Mouse (Mus musculus) left cerebral cortex, adult 2 months (tissue): ENCODE measurements around the gene Hdgfl2. TPM values are rescaled to one million over a fixed set of nuclear protein-coding genes. Genes with fewer than 3 reads are reported as not detected.
A peak's percentile ranks its signal among the peaks of the same experiment; 100 is the strongest.

Experiments used
- DNase-seq, 2 experiments: peaks; one replicate each; pipeline ENCODE4 v3.0.0; 2021 to 2022; ENCODE audit warnings: low spot score in 2 of 2, mixed read lengths in 1 of 2; ENCODE audit errors: extremely low spot score in 1 of 2
- H3K27ac ChIP-seq: fragments of 200-600 bp; 2 replicates; pipeline ENCODE4 v1.8.1; 2022
- H3K4me3 ChIP-seq: fragments of 200-600 bp; 2 replicates; pipeline ENCODE4 v1.8.1; 2022
- CTCF ChIP-seq: fragments of 200-600 bp; IDR thresholded peaks from 2 replicates; pipeline ENCODE4 v1.8.1; 2022; ENCODE audit warnings: antibody characterized with exemption, mild to moderate bottlenecking, moderate library complexity
- intact Hi-C: fragments of 180-260 bp; cut with DNase I; formaldehyde crosslinking; loops from one replicate; pipeline ENCODE4 v1.15.1; 2025
- long read RNA-seq, 2 experiments: library from polyadenylated mRNA; stranded (forward); transcript quantifications; one replicate each; pipeline ENCODE4 v2.0.0; 2021; ENCODE audit warnings: borderline mapping rate in 2 of 2
- total RNA-seq, 2 experiments: library from RNA; stranded (reverse); gene quantifications; 2 replicates each; pipeline ENCODE4 v1.2.3; 2021

Gene Hdgfl2
- total RNA-seq: 100 to 1,000 TPM; 102 to 109 TPM
- long read RNA-seq, experiment 1, transcript Hdgfl2-212 (16 exons, 2,270 nt): major isoform, 38 of 115 reads
- long read RNA-seq, experiment 1, transcript Hdgfl2-210 (16 exons, 2,238 nt): minor isoform, 11 of 115 reads
- long read RNA-seq, experiment 1, partial matches to known transcripts: 8 of 115 reads
- long read RNA-seq, experiment 1, other reads (novel, unspliced or antisense): 56 of 115 reads
- long read RNA-seq, experiment 2, transcript Hdgfl2-210 (16 exons, 2,238 nt): minor isoform, 8 of 112 reads
- long read RNA-seq, experiment 2, transcript Hdgfl2-212 (16 exons, 2,270 nt): major isoform, 20 of 112 reads
- long read RNA-seq, experiment 2, partial matches to known transcripts: 10 of 112 reads
- long read RNA-seq, experiment 2, other reads (novel, unspliced or antisense): 68 of 112 reads

DNA sequence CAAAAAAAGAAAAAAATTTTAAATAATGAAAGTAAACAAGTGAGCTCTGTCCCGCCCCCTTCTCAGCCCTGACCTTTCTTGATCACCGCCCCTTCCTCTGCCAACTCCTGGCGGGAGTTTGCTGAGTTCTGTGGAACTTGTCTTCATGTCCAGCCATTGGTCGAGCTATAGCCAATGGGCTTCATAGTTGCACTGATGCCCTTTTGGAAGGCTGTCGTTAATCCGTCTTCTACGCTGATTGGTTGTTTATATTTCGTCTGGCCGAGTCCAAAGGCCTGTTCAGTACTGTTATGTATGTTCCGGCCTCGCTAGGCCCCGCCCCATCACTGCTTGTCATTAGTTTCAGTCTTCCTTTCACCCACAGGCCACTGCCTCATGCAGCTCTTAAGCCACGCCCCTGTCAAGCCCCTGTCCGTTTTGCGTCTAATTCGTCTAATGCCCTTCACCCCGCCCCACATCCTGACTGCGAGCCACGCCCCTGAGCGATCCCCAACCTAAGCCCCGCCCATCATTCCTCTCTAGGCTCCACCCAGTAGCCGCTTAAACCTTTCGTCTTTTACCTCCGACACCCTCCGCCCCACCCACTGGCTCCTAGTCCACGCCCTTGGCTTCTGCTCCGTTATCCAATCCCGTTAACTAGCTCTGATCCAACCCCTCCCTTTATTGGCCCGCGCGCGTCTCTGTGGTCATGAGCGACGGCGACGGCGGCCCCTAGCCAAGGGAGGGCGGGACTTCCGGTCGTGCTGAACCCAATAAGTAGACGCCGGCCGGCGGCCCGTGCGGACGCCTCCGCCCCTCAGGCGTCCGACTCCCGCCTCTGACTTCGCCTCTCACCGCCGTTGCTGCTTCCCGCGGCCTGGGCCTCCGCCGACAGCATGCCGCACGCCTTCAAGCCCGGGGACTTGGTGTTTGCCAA lies at the start of gene Hdgfl2:
TSS of gene Hdgfl2 (plus strand) at position 755 of the 916 bp plus-strand sequence.
- no peak for TF ChIP-seq CTCF
- Histone ChIP-seq H3K27ac (peak within 1 kb of the TSS; percentile 72), H3K4me3 (peak within 1 kb of the TSS; percentile 86)
- peak; percentile 98 to 99 for DNase-seq
- intact Hi-C loops: no loop called here

DNA sequence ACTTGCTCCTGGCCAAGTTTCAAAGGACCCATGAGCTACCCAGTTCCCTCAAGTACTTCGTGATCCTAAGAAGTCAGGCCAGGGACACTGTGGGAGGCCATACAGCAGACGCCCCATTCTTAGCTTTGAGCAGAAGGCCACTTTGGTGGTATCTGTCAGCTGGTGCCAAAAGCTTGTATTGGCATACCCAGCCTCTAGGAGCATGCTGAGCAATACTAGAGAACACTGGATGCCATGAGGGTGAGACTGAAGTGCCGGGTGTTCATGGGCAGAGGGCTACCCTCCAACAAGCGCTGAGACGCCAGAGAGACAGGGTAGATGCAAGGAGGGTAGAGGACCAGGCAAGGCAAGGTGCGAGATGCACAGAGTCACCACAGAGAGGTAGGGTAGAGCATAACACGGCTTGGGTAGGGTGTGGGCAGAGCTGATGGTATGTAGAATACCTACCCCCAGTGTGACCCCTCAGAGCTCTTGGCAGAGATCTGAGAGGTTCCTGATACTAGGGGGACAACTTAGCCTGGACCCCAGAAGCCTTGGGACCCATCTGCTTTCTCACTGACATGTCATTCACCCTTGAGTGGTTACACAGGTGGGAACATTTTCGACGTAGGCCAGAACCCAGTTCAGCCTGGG lies 49.1 kb upstream of the Hdgfl2 start:
- H3K27ac ChIP-seq: peak overlapping the region; percentile 47; the same call in 1 of the 2 replicates
- intact Hi-C loops: no loop called here

DNA sequence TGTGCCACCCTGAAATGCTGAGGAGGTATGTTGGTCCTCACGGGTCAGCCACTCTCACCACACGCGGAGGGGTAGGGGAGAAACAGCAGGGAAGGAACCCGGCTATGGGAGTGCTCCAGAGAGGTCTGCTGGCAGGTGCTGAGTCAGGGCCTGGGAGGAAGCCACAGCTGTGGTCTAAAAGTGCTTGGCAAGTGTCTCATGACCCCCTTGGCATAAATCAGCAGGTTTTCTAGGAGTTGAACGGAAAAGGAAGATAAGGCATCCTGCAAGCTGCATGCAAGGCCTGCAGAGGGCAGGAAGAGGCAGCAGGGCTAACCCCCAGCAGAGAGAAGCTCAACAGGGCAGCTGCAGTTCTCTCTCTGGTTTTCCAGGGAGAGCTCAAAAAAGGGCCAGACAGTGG lies 48.5 kb upstream of the Hdgfl2 start:
- no peak for DNase-seq
- TF ChIP-seq CTCF: peak; percentile 22; the same call in 1 of the 2 replicates
- intact Hi-C loops: no loop called here

More for the DNA sequence above, 49.1 kb upstream of the Hdgfl2 start:
- TF ChIP-seq CTCF: no peak
- DNase-seq: no peak
- no peak overlapping the region for H3K4me3 ChIP-seq

DNA sequence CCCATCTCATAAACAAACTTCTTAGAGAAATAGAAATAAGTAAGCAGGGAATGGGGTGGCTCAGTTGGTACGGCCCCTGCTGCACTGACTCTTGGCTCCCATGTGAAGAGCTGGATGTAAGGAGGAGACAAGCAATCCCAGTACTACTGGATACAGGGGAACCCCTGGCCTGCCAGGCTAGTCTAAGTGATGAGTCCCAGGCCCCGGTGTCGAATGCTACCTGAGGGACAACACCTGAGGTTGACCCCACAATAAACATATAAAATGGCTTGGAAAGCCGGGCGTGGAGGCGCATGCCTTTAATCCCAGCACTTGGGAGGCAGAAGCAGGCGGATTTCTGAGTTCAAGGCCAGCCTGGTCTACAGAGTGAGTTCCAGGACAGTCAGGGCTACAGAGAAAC lies 48.0 kb upstream of the Hdgfl2 start:
- intact Hi-C loops: no loop called here
- H3K27ac ChIP-seq: no peak overlapping the region; the same call in 1 of the 2 replicates
- no peak for DNase-seq
- no peak overlapping the region for H3K4me3 ChIP-seq
- TF ChIP-seq CTCF: no peak

More for the DNA sequence above, 48.5 kb upstream of the Hdgfl2 start:
- Histone ChIP-seq H3K27ac (peak overlapping the region; percentile 47; the same call in 1 of the 2 replicates), H3K4me3 (no peak overlapping the region)

DNA sequence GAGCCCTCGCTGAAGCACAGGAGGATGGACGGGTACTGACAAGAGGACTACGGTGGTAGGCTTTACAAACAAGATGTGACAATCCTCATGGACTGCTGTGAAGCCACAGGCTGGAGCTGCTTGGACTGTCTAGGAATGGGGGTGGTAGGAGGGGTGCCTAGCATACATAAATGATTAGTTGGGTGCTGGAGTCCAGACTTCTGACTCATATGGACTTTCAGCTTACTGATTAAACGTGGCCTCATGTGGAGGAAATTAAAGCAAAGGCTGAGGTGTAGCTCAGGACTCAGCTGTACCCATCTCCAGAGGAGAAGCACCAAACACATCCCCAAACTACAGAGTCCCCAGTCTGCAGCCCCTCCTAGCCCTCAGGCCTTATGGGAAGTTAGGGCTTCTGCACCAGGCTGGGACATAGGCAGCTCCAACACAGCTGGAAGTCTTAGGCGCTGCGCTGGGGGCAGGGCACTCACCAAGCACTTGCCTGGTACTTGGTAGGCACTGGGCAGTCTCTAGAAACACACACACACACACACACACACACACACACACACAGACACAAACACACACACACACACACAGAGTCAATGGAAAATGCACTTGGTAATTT lies 47.2 kb upstream of the Hdgfl2 start:
- intact Hi-C loops: no loop called here
- no peak for TF ChIP-seq CTCF
- DNase-seq: no peak
- Histone ChIP-seq H3K27ac (no peak overlapping the region), H3K4me3 (no peak overlapping the region)

DNA sequence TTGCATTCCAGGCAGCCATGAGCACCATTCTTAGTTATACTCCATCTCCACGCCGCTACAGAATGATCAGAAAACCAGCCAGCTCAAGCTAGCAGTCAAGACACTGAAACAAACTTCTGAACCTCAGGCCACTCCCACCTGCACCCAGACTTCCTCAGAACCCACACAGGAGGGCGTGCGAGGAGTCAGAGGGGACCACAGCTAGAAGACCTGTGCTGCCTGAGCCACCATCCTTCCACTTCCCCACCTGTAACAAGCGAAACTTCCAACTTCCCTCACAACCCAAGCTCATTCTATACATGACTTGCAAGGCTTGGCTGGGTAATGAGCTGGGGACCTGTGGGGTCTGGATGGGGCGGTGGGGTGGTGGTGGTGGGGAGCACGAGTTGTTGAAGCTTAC lies 46.6 kb upstream of the Hdgfl2 start:
- intact Hi-C loops: no loop called here
- no peak for DNase-seq
- Histone ChIP-seq H3K27ac (no peak overlapping the region), H3K4me3 (no peak overlapping the region)
- TF ChIP-seq CTCF: no peak

DNA sequence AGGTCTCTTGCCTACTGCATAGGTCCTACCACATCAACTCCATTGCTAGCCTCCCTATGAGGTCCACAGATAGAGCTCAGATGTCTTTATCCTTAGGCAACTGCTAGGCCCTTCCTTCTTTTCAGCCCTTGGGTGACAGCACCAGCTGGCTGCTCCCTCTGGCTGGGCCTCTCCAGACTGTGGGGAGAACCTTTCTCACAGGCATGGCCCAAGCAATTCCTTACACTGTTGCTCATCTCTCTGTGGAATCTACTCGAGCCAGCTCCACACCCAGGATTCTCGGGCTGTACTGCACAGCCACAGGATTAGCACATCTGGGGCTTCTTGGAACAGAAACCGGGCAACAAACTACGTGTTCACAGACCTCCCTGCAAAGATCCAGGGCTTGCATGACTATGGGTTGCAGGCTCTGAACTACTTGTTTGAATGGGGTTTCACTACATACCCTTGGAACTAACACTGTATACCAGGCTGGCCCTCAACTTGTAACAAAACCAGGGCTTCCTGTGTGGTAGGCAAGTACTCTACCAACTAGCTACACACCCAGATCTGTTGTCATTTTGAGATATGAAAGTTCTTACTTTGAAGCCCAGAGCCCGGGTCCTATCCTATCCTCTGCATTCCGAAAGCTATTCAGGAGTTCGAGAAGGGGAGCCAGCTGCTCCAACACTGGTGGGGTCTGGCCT lies 45.3 kb upstream of the Hdgfl2 start:
- Histone ChIP-seq H3K4me3 (no peak overlapping the region), H3K27ac (no peak overlapping the region)
- intact Hi-C loops: no loop called here
- no peak for DNase-seq
- no peak for TF ChIP-seq CTCF

DNA sequence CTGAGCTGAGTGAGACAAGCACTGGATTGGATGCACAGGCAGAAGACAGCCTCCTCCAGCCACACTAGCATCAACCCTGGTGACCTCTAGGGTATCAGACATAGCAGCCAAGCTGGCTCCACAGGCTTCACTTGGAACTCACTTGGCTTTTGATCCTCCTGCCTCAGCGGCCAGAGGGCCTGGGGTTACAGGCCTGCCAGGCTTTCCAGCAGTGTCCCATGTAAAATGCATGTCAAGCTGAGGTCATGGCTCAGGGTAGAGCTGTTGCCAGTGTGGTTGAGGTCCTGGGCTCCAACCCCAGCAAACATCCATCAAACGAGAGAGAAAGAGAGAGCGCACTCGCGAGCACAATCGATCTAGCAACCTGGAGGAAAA lies 44.7 kb upstream of the Hdgfl2 start:
- Histone ChIP-seq H3K27ac (no peak overlapping the region), H3K4me3 (no peak overlapping the region)
- intact Hi-C loops: no loop called here
- TF ChIP-seq CTCF: no peak
- DNase-seq: no peak

DNA sequence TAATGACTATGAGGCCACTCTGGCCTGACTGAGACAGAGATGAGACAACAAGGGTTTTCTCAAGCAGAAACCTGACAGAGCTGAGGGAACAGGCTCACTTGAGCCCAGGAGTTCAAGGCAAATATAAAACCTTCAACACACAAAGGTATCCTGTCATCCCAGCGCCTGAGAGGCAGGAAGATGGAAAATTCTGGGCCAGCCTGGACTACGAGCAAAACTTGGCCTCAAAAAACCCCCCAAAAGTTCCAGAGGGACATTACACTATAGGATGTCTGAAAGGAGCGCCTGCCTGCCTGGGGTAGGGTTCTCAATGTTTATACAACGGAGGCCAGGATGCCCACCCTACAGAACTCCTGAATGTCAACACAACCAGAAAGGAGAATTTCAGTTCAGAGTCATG lies 44.2 kb upstream of the Hdgfl2 start:
- Histone ChIP-seq H3K27ac (no peak overlapping the region), H3K4me3 (peak overlapping the region; percentile 92)
- intact Hi-C loops: no loop called here
- DNase-seq: no peak
- no peak for TF ChIP-seq CTCF

DNA sequence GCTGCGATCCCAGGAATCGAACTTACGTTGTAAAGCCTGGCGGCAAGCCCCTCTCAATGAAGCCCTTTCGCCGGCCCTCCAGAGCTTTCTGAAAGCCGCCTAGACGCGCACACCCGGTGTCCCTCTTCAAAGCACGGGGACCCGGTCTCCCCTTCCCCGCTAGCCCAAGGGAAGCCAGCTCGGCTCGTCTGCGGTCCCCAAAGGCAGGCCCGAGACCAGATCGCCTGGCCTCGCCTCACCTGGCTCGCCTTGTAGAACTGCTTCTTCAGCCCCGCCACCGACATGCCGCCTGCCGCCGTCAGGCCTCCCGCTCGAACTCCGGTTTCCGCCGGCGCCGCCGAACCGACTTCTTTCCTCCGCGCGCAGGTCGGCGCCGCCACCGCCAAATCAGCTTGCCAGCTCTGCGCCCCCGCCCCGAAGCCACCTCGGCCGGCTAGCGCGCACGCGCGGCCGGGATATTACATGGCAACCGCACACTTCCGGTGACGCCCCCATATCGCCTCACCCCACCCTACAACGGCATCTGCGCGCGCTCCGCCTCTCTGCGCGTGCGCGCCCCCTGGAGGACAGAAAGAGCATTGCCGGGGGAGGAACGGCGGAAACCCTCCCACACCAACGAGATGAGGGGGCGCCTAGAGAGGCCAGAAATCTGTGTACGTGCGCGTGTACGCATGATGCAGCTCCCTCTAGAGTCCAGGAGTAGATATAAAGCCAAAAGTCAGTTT lies 43.1 kb upstream of the Hdgfl2 start, which contains the start of gene Sh3gl1:
TSS of gene Sh3gl1 (minus strand) at position 460 of the 725 bp plus-strand sequence.
- H3K27ac ChIP-seq: peak within 1 kb of the TSS; percentile 98
- peak; percentile 100 for TF ChIP-seq CTCF
- intact Hi-C loops: loop anchor here (2.0 kb wide), 1 partner anchor 38 kb away; the partner anchor contains the start of gene Ubxn6
- H3K4me3 ChIP-seq: peak within 1 kb of the TSS; percentile 92
- DNase-seq: peak; percentile 100
